Mouse (Mus musculus): ENCODE data around the gene Kcna5. TPM values are rescaled to one million over a fixed set of nuclear protein-coding genes. Genes with fewer than 3 reads are reported as not detected.
A peak's percentile ranks its signal among the peaks of the same experiment; 100 is the strongest.

The Kcna5 gene
- polyA plus RNA-seq, 1 experiment from 2014 or later = 0.09 TPM

GRCm38 (mm10) chr6:126568046-126568830 lies 33.0 kb upstream of the Kcna5 start:
- Histone ChIP-seq H3K9me3 (replicated peaks; ENCODE audit: control insufficient read depth, low read length) (no peaks in the 10 kb centered on the region), H3K27me3 (ENCODE audit: control insufficient read depth, insufficient read depth, low read depth, low read length) (no peaks in the 10 kb centered on the region), H3K4me1 (ENCODE audit: control insufficient read depth, low read depth, low read length) (no peaks in the 10 kb centered on the region), H3K4me3 (ENCODE audit: low read depth, low read length) (no peak overlapping the region), H3K27ac (ENCODE audit: low read length) (no peak overlapping the region), H3K36me3 (ENCODE audit: control insufficient read depth, insufficient read depth) (no peaks in the 10 kb centered on the region), H3K9ac (ENCODE audit: low read depth, low read length) (no peak overlapping the region), H3K4me2 (ENCODE audit: low read depth, low read length) (no peak overlapping the region)
- 63% methylated on average over 14 of the region's 14 CpGs for WGBS (ENCODE audit: insufficient replicate concordance)
- no peak for ATAC-seq (ENCODE audit: low read depth)

GRCm38 (mm10) chr6:126567326-126567725 lies 32.1 kb upstream of the Kcna5 start:
- no peak overlapping the region for H3K27ac ChIP-seq (ENCODE audit: low read length)
- no peaks in the 10 kb centered on the region for H3K27me3 ChIP-seq (ENCODE audit: control insufficient read depth, insufficient read depth, low read depth, low read length)
- H3K9me3 ChIP-seq (replicated peaks; ENCODE audit: control insufficient read depth, low read length) = no peaks in the 10 kb centered on the region
- no peak overlapping the region for H3K4me2 ChIP-seq (ENCODE audit: low read depth, low read length)
- WGBS (ENCODE audit: insufficient replicate concordance) = 73% methylated on average over 9 of the region's 9 CpGs
- H3K36me3 ChIP-seq (ENCODE audit: control insufficient read depth, insufficient read depth) = no peaks in the 10 kb centered on the region
- no peaks in the 10 kb centered on the region for H3K4me1 ChIP-seq (ENCODE audit: control insufficient read depth, low read depth, low read length)
- H3K4me3 ChIP-seq (ENCODE audit: low read depth, low read length) = no peak overlapping the region
- no peak for ATAC-seq (ENCODE audit: low read depth)
- no peak overlapping the region for H3K9ac ChIP-seq (ENCODE audit: low read depth, low read length)

GRCm38 (mm10) chr6:126564376-126564775 lies 29.2 kb upstream of the Kcna5 start:
- Histone ChIP-seq H3K36me3 (ENCODE audit: control insufficient read depth, insufficient read depth) (no peaks in the 10 kb centered on the region), H3K27me3 (ENCODE audit: control insufficient read depth, insufficient read depth, low read depth, low read length) (no peaks in the 10 kb centered on the region), H3K9me3 (replicated peaks; ENCODE audit: control insufficient read depth, low read length) (no peaks in the 10 kb centered on the region), H3K9ac (ENCODE audit: low read depth, low read length) (no peak overlapping the region), H3K4me2 (ENCODE audit: low read depth, low read length) (no peak overlapping the region), H3K4me3 (ENCODE audit: low read depth, low read length) (no peak overlapping the region), H3K4me1 (ENCODE audit: control insufficient read depth, low read depth, low read length) (no peaks in the 10 kb centered on the region), H3K27ac (ENCODE audit: low read length) (no peak overlapping the region)
- 48% methylated on average over 6 of the region's 6 CpGs for WGBS (ENCODE audit: insufficient replicate concordance)
- no peak for ATAC-seq (ENCODE audit: low read depth)

GRCm38 (mm10) chr6:126563898-126564297 lies 28.7 kb upstream of the Kcna5 start:
- ATAC-seq (ENCODE audit: low read depth) = no peak
- H3K9me3 ChIP-seq (replicated peaks; ENCODE audit: control insufficient read depth, low read length) = no peaks in the 10 kb centered on the region

GRCm38 (mm10) chr6:126561702-126562101 lies 26.5 kb upstream of the Kcna5 start:
- no peak overlapping the region for H3K4me2 ChIP-seq (ENCODE audit: low read depth, low read length)
- H3K9ac ChIP-seq (ENCODE audit: low read depth, low read length) = no peak overlapping the region
- H3K9me3 ChIP-seq (replicated peaks; ENCODE audit: control insufficient read depth, low read length) = no peaks in the 10 kb centered on the region
- H3K4me1 ChIP-seq (ENCODE audit: control insufficient read depth, low read depth, low read length) = no peaks in the 10 kb centered on the region
- ATAC-seq (ENCODE audit: low read depth) = no peak
- no peaks in the 10 kb centered on the region for H3K36me3 ChIP-seq (ENCODE audit: control insufficient read depth, insufficient read depth)
- 23% methylated on average over 4 of the region's 4 CpGs for WGBS (ENCODE audit: insufficient replicate concordance)
- no peak overlapping the region for H3K4me3 ChIP-seq (ENCODE audit: low read depth, low read length)
- no peak overlapping the region for H3K27ac ChIP-seq (ENCODE audit: low read length)
- no peaks in the 10 kb centered on the region for H3K27me3 ChIP-seq (ENCODE audit: control insufficient read depth, insufficient read depth, low read depth, low read length)

More at GRCm38 (mm10) chr6:126563898-126564297, 28.7 kb upstream of the Kcna5 start:
- no peak overlapping the region for H3K4me3 ChIP-seq (ENCODE audit: low read depth, low read length)
- no peak overlapping the region for H3K4me2 ChIP-seq (ENCODE audit: low read depth, low read length)
- WGBS (ENCODE audit: insufficient replicate concordance) = 11% methylated on average over 7 of the region's 7 CpGs
- H3K36me3 ChIP-seq (ENCODE audit: control insufficient read depth, insufficient read depth) = no peaks in the 10 kb centered on the region
- no peaks in the 10 kb centered on the region for H3K27me3 ChIP-seq (ENCODE audit: control insufficient read depth, insufficient read depth, low read depth, low read length)
- H3K9ac ChIP-seq (ENCODE audit: low read depth, low read length) = no peak overlapping the region
- no peak overlapping the region for H3K27ac ChIP-seq (ENCODE audit: low read length)
- no peaks in the 10 kb centered on the region for H3K4me1 ChIP-seq (ENCODE audit: control insufficient read depth, low read depth, low read length)

GRCm38 (mm10) chr6:126560696-126561095 lies 25.5 kb upstream of the Kcna5 start:
- no peak for ATAC-seq (ENCODE audit: low read depth)
- H3K4me3 ChIP-seq (ENCODE audit: low read depth, low read length) = no peak overlapping the region
- H3K4me2 ChIP-seq (ENCODE audit: low read depth, low read length) = no peak overlapping the region
- no peaks in the 10 kb centered on the region for H3K4me1 ChIP-seq (ENCODE audit: control insufficient read depth, low read depth, low read length)
- 56% methylated on average over 1 of the region's 1 CpGs for WGBS (ENCODE audit: insufficient replicate concordance)
- no peaks in the 10 kb centered on the region for H3K27me3 ChIP-seq (ENCODE audit: control insufficient read depth, insufficient read depth, low read depth, low read length)
- no peak overlapping the region for H3K9ac ChIP-seq (ENCODE audit: low read depth, low read length)
- H3K9me3 ChIP-seq (replicated peaks; ENCODE audit: control insufficient read depth, low read length) = no peaks in the 10 kb centered on the region
- H3K27ac ChIP-seq (ENCODE audit: low read length) = no peak overlapping the region
- no peaks in the 10 kb centered on the region for H3K36me3 ChIP-seq (ENCODE audit: control insufficient read depth, insufficient read depth)

- ATAC-seq (ENCODE audit: low read depth) = no peak
Observed at GRCm38 (mm10) chr6:126560036-126560435, 24.8 kb upstream of the Kcna5 start.

GRCm38 (mm10) chr6:126558276-126558675 lies 23.1 kb upstream of the Kcna5 start:
- ATAC-seq (ENCODE audit: low read depth) = no peak
- no peak overlapping the region for H3K4me3 ChIP-seq (ENCODE audit: low read depth, low read length)
- no peaks in the 10 kb centered on the region for H3K9me3 ChIP-seq (replicated peaks; ENCODE audit: control insufficient read depth, low read length)
- H3K27ac ChIP-seq (ENCODE audit: low read length) = no peak overlapping the region
- H3K4me2 ChIP-seq (ENCODE audit: low read depth, low read length) = no peak overlapping the region
- no peaks in the 10 kb centered on the region for H3K27me3 ChIP-seq (ENCODE audit: control insufficient read depth, insufficient read depth, low read depth, low read length)
- WGBS (ENCODE audit: insufficient replicate concordance) = 36% methylated on average over 3 of the region's 3 CpGs
- no peaks in the 10 kb centered on the region for H3K4me1 ChIP-seq (ENCODE audit: control insufficient read depth, low read depth, low read length)
- H3K9ac ChIP-seq (ENCODE audit: low read depth, low read length) = no peak overlapping the region
- no peaks in the 10 kb centered on the region for H3K36me3 ChIP-seq (ENCODE audit: control insufficient read depth, insufficient read depth)

More at GRCm38 (mm10) chr6:126560036-126560435, 24.8 kb upstream of the Kcna5 start:
- no peak overlapping the region for H3K4me2 ChIP-seq (ENCODE audit: low read depth, low read length)
- H3K9me3 ChIP-seq (replicated peaks; ENCODE audit: control insufficient read depth, low read length) = no peaks in the 10 kb centered on the region
- H3K4me1 ChIP-seq (ENCODE audit: control insufficient read depth, low read depth, low read length) = no peaks in the 10 kb centered on the region
- H3K9ac ChIP-seq (ENCODE audit: low read depth, low read length) = no peak overlapping the region
- H3K36me3 ChIP-seq (ENCODE audit: control insufficient read depth, insufficient read depth) = no peaks in the 10 kb centered on the region
- no peaks in the 10 kb centered on the region for H3K27me3 ChIP-seq (ENCODE audit: control insufficient read depth, insufficient read depth, low read depth, low read length)
- peak overlapping the region; percentile 37; the same call in 1 of the 2 replicates for H3K27ac ChIP-seq (ENCODE audit: low read length)
- 42% methylated on average over 8 of the region's 8 CpGs for WGBS (ENCODE audit: insufficient replicate concordance)
- no peak overlapping the region for H3K4me3 ChIP-seq (ENCODE audit: low read depth, low read length)

- Histone ChIP-seq H3K36me3 (ENCODE audit: control insufficient read depth, insufficient read depth) (no peaks in the 10 kb centered on the region), H3K9ac (ENCODE audit: low read depth, low read length) (no peak overlapping the region), H3K4me1 (ENCODE audit: control insufficient read depth, low read depth, low read length) (no peaks in the 10 kb centered on the region), H3K4me2 (ENCODE audit: low read depth, low read length) (no peak overlapping the region), H3K9me3 (replicated peaks; ENCODE audit: control insufficient read depth, low read length) (no peaks in the 10 kb centered on the region), H3K27ac (ENCODE audit: low read length) (no peak overlapping the region), H3K4me3 (ENCODE audit: low read depth, low read length) (no peak overlapping the region), H3K27me3 (ENCODE audit: control insufficient read depth, insufficient read depth, low read depth, low read length) (no peaks in the 10 kb centered on the region)
- 21% methylated on average over 9 of the region's 9 CpGs for WGBS (ENCODE audit: insufficient replicate concordance)
- ATAC-seq (ENCODE audit: low read depth) = no peak
Observed at GRCm38 (mm10) chr6:126553812-126554211, 18.6 kb upstream of the Kcna5 start.
